Mouse (Mus musculus) liver, adult 2 months (tissue): Measurements from ENCODE around the gene Cbx4. TPM values are rescaled to one million over a fixed set of nuclear protein-coding genes. Genes with fewer than 3 reads are reported as not detected.
A peak's percentile ranks its signal among the peaks of the same experiment; 100 is the strongest.

ENCODE experiments used
- DNase-seq: peaks from one replicate; pipeline ENCODE4 v3.0.0-alpha.2; 2011; ENCODE audit warnings: low read depth, low spot score; ENCODE audit errors: extremely low read depth
- H3K27ac ChIP-seq: fragments of 200-500 bp; replicated peaks from 2 replicates; pipeline ENCODE4 v1.5.1; 2012; ENCODE audit warnings: low read depth, mild to moderate bottlenecking, control low read depth, inconsistent platforms, low read length; ENCODE audit not compliant: insufficient read depth
- H3K27me3 ChIP-seq: fragments of 200-500 bp; 2 replicates; pipeline ENCODE4 v1.6.1; 2012; ENCODE audit warnings: mild to moderate bottlenecking, moderate library complexity, low read length, inconsistent platforms; ENCODE audit not compliant: control insufficient read depth, insufficient read depth
- H3K36me3 ChIP-seq: fragments of 200-500 bp; 2 replicates; pipeline ENCODE4 v1.6.1; 2012; ENCODE audit warnings: low read length, inconsistent platforms; ENCODE audit not compliant: control insufficient read depth, insufficient read depth
- H3K4me1 ChIP-seq: fragments of 200-500 bp; 2 replicates; pipeline ENCODE4 v1.6.1; 2011; ENCODE audit warnings: low read length; ENCODE audit not compliant: control insufficient read depth, insufficient read depth
- H3K4me3 ChIP-seq: fragments of 200-500 bp; 2 replicates; pipeline ENCODE4 v1.5.1; 2011; ENCODE audit warnings: low read depth, mild to moderate bottlenecking, control low read depth, low read length, moderate library complexity; ENCODE audit not compliant: insufficient read depth
- H3K79me2 ChIP-seq: fragments of 200-500 bp; 2 replicates; pipeline ENCODE4 v1.6.1; 2012; ENCODE audit warnings: inconsistent platforms, mild to moderate bottlenecking, low read length, moderate library complexity; ENCODE audit not compliant: control insufficient read depth, insufficient read depth
- H3K9ac ChIP-seq: fragments of 200-500 bp; 2 replicates; pipeline ENCODE4 v1.6.1; 2012; ENCODE audit warnings: low read depth, mild to moderate bottlenecking, control low read depth, inconsistent platforms, low read length
- CTCF ChIP-seq: fragments of 200-500 bp; IDR thresholded peaks from 2 replicates; pipeline ENCODE4 v1.5.1; 2011; ENCODE audit warnings: low read depth, low read length, control low read depth
- POLR2A ChIP-seq: fragments of 200-500 bp; IDR thresholded peaks from 2 replicates; pipeline ENCODE4 v1.6.1; 2011; ENCODE audit warnings: low read length, control low read depth; ENCODE audit not compliant: insufficient read depth; ENCODE audit errors: extremely low read depth
- WGBS: fragments of 180-500 bp; shearing (Covaris S2); methylation state at CpG from one replicate; pipeline ENCODE4 v1.1.7; 2018; 5-methylcytosine and 5-hydroxymethylcytosine counted together
- polyA plus RNA-seq: library from polyadenylated mRNA; depleted of rRNA; stranded (reverse); fragments of >200 nt; gene quantifications from 2 replicates; pipeline ENCODE4 v1.2.3, GENCODE M21; 2012; rRNA removed
- total RNA-seq: library from RNA; depleted of rRNA; stranded (reverse); fragments of >200 nt; gene quantifications from 2 replicates; pipeline ENCODE4 v1.2.3, GENCODE M21; 2014; rRNA removed

Cbx4 gene
- total and polyA plus RNA-seq, 2 experiments = 2.9 to 8.2 TPM

DNA sequence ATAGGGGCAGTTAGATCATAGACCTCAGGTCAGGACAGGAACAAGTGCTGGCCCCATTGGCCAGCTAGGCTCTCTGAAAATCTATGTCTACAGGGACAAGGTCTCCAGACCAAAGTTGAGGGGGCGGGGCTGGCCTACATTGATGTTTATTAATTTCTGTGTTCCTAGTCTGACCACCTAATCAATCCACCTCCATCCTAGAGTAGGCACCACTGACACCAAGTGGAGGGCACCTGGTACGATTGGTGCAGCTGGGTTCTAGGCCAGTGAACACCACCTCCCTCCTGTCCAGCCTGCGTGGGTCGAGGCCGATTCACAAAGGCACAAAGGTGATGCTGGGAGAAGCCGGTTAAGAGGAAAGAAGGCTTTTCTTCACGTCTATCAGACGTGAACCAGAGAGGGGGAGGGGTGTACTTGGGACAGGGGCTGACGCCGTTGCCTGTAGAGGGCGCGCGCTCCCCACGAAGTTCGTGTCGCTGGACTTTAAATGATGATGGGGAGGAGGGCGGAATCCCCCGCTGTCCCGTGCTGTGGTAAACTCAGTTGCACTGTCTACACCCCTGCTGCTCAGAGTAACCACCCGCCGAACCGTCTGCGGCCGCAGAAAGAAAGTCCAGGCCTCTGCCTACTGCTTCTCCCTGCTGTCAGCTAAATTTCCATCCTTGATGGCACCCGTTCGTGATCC, 52.0 kb downstream of the Cbx4 start:
- H3K36me3 ChIP-seq = no peaks in the 10 kb centered on the region; the same call in 1 of the 2 replicates
- TF ChIP-seq CTCF (peak; percentile 92), POLR2A (no peak)
- no peak overlapping the region for H3K27ac ChIP-seq
- H3K9ac ChIP-seq = no peak overlapping the region
- H3K79me2 ChIP-seq = no peaks in the 10 kb centered on the region
- 2% methylated on average over 26 of the region's 26 CpGs for WGBS
- 0 out of 2 replicates have a peak, but pooled peaks cover 5% of the 10 kb centered on the region for H3K27me3 ChIP-seq
- no peak overlapping the region for H3K4me3 ChIP-seq
- peak; percentile 45 for DNase-seq
- H3K4me1 ChIP-seq = peaks cover 2% of the 10 kb centered on the region; the same call in 1 of the 2 replicates

Other genes starting within 250 kb of the Cbx4 start
- 0.20 and 0.28 TPM in 2 replicates for gene Rbfox3, start 174.6 kb downstream of the Cbx4 start, total RNA-seq
- 0.34 and 0.44 TPM in 2 replicates for gene Rbfox3, start 174.6 kb downstream of the Cbx4 start, polyA plus RNA-seq
- gene Enpp7, start 98.0 kb downstream of the Cbx4 start, total RNA-seq = not detected in 2 replicates
- gene Enpp7, start 98.0 kb downstream of the Cbx4 start, polyA plus RNA-seq = not detected in 2 replicates
- gene Cbx2, start 63.3 kb downstream of the Cbx4 start, total RNA-seq = 3.9 and 4.9 TPM in 2 replicates
- 2.9 and 4.1 TPM in 2 replicates for gene Cbx2, start 63.3 kb downstream of the Cbx4 start, polyA plus RNA-seq
- gene Cbx8, start 45.3 kb downstream of the Cbx4 start, total RNA-seq = 4.3 and 5.1 TPM in 2 replicates
- gene Cbx8, start 45.3 kb downstream of the Cbx4 start, polyA plus RNA-seq = 1.7 and 4.4 TPM in 2 replicates
- 4.6 and 5.5 TPM in 2 replicates for gene Tbc1d16, start 142.3 kb upstream of the Cbx4 start, total RNA-seq
- 8.5 and 9.5 TPM in 2 replicates for gene Tbc1d16, start 142.3 kb upstream of the Cbx4 start, polyA plus RNA-seq
- gene Ccdc40, start 142.4 kb upstream of the Cbx4 start, total RNA-seq = 0.07 and 0.09 TPM in 2 replicates
- gene Ccdc40, start 142.4 kb upstream of the Cbx4 start, polyA plus RNA-seq = 0.04 TPM in 1 of 2 replicates, not detected in the other
- gene Gaa, start 181.7 kb upstream of the Cbx4 start, total RNA-seq = 22.4 and 49.3 TPM in 2 replicates
- 108 and 119 TPM in 2 replicates for gene Gaa, start 181.7 kb upstream of the Cbx4 start, polyA plus RNA-seq
- gene Eif4a3, start 213.9 kb upstream of the Cbx4 start, total RNA-seq = 57.3 and 64.2 TPM in 2 replicates
- gene Eif4a3, start 213.9 kb upstream of the Cbx4 start, polyA plus RNA-seq = 49.8 and 61.5 TPM in 2 replicates
- gene Card14, start 221.5 kb upstream of the Cbx4 start, total RNA-seq = 0.09 and 0.20 TPM in 2 replicates
- gene Card14, start 221.5 kb upstream of the Cbx4 start, polyA plus RNA-seq = 0.10 and 0.22 TPM in 2 replicates